Mouse (Mus musculus): ENCODE data around the gene Tcf7l1.

- TF ChIP-seq POLR2A (IDR thresholded peaks at IDR 0.05; ENCODE audit: borderline replicate concordance, control insufficient read depth, low read depth, low read length) (no peak), CTCF (IDR thresholded peaks at IDR 0.05; ENCODE audit: control insufficient read depth, insufficient read depth, low read length) (no peak)
These were observed 77.5 kb downstream of the Tcf7l1 start for GRCm38 (mm10) chr6:72711508-72712081.

Data from bone marrow, adult 2 months (tissue).